Mouse (Mus musculus) G1E (cell line): ENCODE data around the gene Fam166a. TPM values are rescaled to one million over a fixed set of nuclear protein-coding genes. Genes with fewer than 3 reads are reported as not detected.
A peak's percentile ranks its signal among the peaks of the same experiment; 100 is the strongest.

Experiments used
- ATAC-seq: 2 replicates; pipeline ENCODE4 v1.8.0; 2016; ENCODE audit warnings: mild to moderate bottlenecking; ENCODE audit not compliant: insufficient number of reproducible peaks, poor library complexity, low FRiP score, severe bottlenecking; ENCODE audit errors: extremely low read depth
- DNase-seq: peaks from one replicate; pipeline ENCODE4 v3.0.0; 2012; ENCODE audit warnings: low spot score
- H3K27me3 ChIP-seq: 2 replicates; pipeline ENCODE4 v1.6.1; 2012; ENCODE audit warnings: mild to moderate bottlenecking, low read length, inconsistent platforms; ENCODE audit not compliant: insufficient read depth
- H3K36me3 ChIP-seq: replicated peaks from 2 replicates; pipeline ENCODE3; 2012; ENCODE audit warnings: mild to moderate bottlenecking, inconsistent platforms
- H3K4me1 ChIP-seq: 2 replicates; pipeline ENCODE4 v1.6.1; 2012; ENCODE audit warnings: low read depth, low read length, inconsistent platforms, mixed read lengths; ENCODE audit not compliant: insufficient read depth
- H3K4me3 ChIP-seq: 2 replicates; pipeline ENCODE4 v1.5.1; 2012; ENCODE audit warnings: low read depth, mild to moderate bottlenecking, inconsistent platforms, low read length, moderate library complexity, mixed read lengths
- H3K9me3 ChIP-seq: replicated peaks from 2 replicates; pipeline ENCODE4 v1.6.1; 2012; ENCODE audit warnings: inconsistent platforms
- CTCF ChIP-seq: IDR thresholded peaks from 2 replicates; pipeline ENCODE4 v1.5.1; 2012; ENCODE audit warnings: low read depth, low read length, inconsistent platforms, mixed read lengths
- GATA1 ChIP-seq: IDR thresholded peaks from 2 replicates; pipeline ENCODE4 v1.6.1; 2012; ENCODE audit warnings: borderline replicate concordance, low read length, inconsistent platforms, mixed read lengths
- GATA2 ChIP-seq: IDR thresholded peaks from 2 replicates; pipeline ENCODE4 v1.6.1; 2012; ENCODE audit warnings: low read depth, low read length, inconsistent platforms, borderline replicate concordance
- POLR2AphosphoS5 ChIP-seq: IDR thresholded peaks from 2 replicates; pipeline ENCODE4 v1.6.1; 2012; ENCODE audit warnings: low read depth, low read length, inconsistent platforms; ENCODE audit not compliant: insufficient replicate concordance
- TAL1 ChIP-seq: conservative IDR thresholded peaks from 2 replicates; pipeline ENCODE4 v1.6.1; 2012; ENCODE audit warnings: low read depth, low read length, inconsistent platforms, mixed read lengths
- polyA plus RNA-seq: library from polyadenylated mRNA; stranded (reverse); fragments of >175 nt; gene quantifications from 2 replicates; pipeline ENCODE4 v1.2.3, GENCODE M21; 2012
- total RNA-seq, 2 experiments: library from RNA; stranded (forward) in 1 of 2; stranded (reverse) in 1 of 2; fragments of 200-1000 nt in 1 of 2; fragments of >200 nt in 1 of 2; fragmentation: Nextera tagmentation in 1 of 2; gene quantifications; 2 replicates each; pipeline ENCODE4 v1.2.3; 2014 to 2017

Gene Fam166a
- total and polyA plus RNA-seq, 3 experiments: not detected

GRCm38 (mm10) chr2:25178285-25178972, 40.1 kb upstream of the Fam166a start:
- H3K4me1 ChIP-seq: peaks cover 26% of the 10 kb centered on the region
- H3K36me3 ChIP-seq: no peaks in the 10 kb centered on the region
- H3K27me3 ChIP-seq: peaks cover 86% of the 10 kb centered on the region
- H3K9me3 ChIP-seq: peaks cover 12% of the 10 kb centered on the region
- DNase-seq (no peak), ATAC-seq (no peak)
- no peak overlapping the region for H3K4me3 ChIP-seq
- TF ChIP-seq TAL1 (no peak), POLR2AphosphoS5 (no peak), GATA1 (no peak), GATA2 (no peak)

GRCm38 (mm10) chr2:25179566-25180217, 38.9 kb upstream of the Fam166a start:
- H3K27me3 ChIP-seq: peaks cover 90% of the 10 kb centered on the region
- no peak for ATAC-seq

GRCm38 (mm10) chr2:25180478-25180903, 38.1 kb upstream of the Fam166a start, which contains the start of gene Nrarp:
TSS of gene Nrarp (plus strand) at chr2:25180758.
- TF ChIP-seq GATA1 (no peak), POLR2AphosphoS5 (no peak), GATA2 (no peak), CTCF (no peak), TAL1 (no peak)
- ATAC-seq (no peak), DNase-seq (no peak)
- Histone ChIP-seq H3K4me3 (peak within 1 kb of the TSS; percentile 51), H3K9me3 (peaks cover 12% of the 10 kb centered on the region), H3K27me3 (peaks cover 95% of the 10 kb centered on the region), H3K4me1 (peaks cover 15% of the 10 kb centered on the region), H3K36me3 (no peaks in the 10 kb centered on the region)

More at GRCm38 (mm10) chr2:25179566-25180217, 38.9 kb upstream of the Fam166a start:
- H3K9me3 ChIP-seq: peaks cover 12% of the 10 kb centered on the region
- H3K4me1 ChIP-seq: peaks cover 19% of the 10 kb centered on the region
- no peak for TF ChIP-seq GATA1
- no peak for TF ChIP-seq GATA2
- TF ChIP-seq CTCF: no peak
- TF ChIP-seq POLR2AphosphoS5: no peak
- no peak for TF ChIP-seq TAL1
- H3K36me3 ChIP-seq: no peaks in the 10 kb centered on the region
- no peak overlapping the region for H3K4me3 ChIP-seq
- no peak for DNase-seq

- Histone ChIP-seq H3K36me3 (no peaks in the 10 kb centered on the region), H3K4me1 (peaks cover 19% of the 10 kb centered on the region), H3K9me3 (peaks cover 12% of the 10 kb centered on the region), H3K27me3 (peaks cover 95% of the 10 kb centered on the region), H3K4me3 (peak overlapping the region; percentile 51)
- ATAC-seq (no peak), DNase-seq (no peak)
- TF ChIP-seq TAL1 (no peak), POLR2AphosphoS5 (no peak), GATA2 (no peak), CTCF (no peak), GATA1 (no peak)
Measured at GRCm38 (mm10) chr2:25180973-25181890, 37.3 kb upstream of the Fam166a start.

GRCm38 (mm10) chr2:25181891-25182397, 36.6 kb upstream of the Fam166a start:
- peaks cover 95% of the 10 kb centered on the region for H3K27me3 ChIP-seq
- DNase-seq (no peak), ATAC-seq (no peak)
- H3K9me3 ChIP-seq: peaks cover 12% of the 10 kb centered on the region
- no peak overlapping the region for H3K4me3 ChIP-seq
- H3K36me3 ChIP-seq: no peaks in the 10 kb centered on the region
- TF ChIP-seq TAL1 (no peak), CTCF (no peak), GATA2 (no peak), GATA1 (no peak), POLR2AphosphoS5 (no peak)
- H3K4me1 ChIP-seq: peaks cover 23% of the 10 kb centered on the region

- DNase-seq (no peak), ATAC-seq (no peak)
- peaks cover 23% of the 10 kb centered on the region for H3K4me1 ChIP-seq
- H3K36me3 ChIP-seq: no peaks in the 10 kb centered on the region
- H3K27me3 ChIP-seq: peaks cover 95% of the 10 kb centered on the region
- peaks cover 12% of the 10 kb centered on the region for H3K9me3 ChIP-seq
- TF ChIP-seq GATA2 (no peak), CTCF (no peak), POLR2AphosphoS5 (no peak), GATA1 (no peak), TAL1 (no peak)
- no peak overlapping the region for H3K4me3 ChIP-seq
Measured at GRCm38 (mm10) chr2:25182664-25183063, 35.9 kb upstream of the Fam166a start.
